Mouse (Mus musculus) liver, embryonic 16.5 days (tissue): ENCODE measurements around the gene Col4a6. TPM values are rescaled to one million over a fixed set of nuclear protein-coding genes. Genes with fewer than 3 reads are reported as not detected.

ENCODE experiments used
- ATAC-seq: fragments of 200-750 bp; cut with Nextera tagmentation; 2 replicates; pipeline ENCODE4 v1.8.0; 2017; ENCODE audit warnings: low read depth, mild to moderate bottlenecking, moderate number of reproducible peaks, moderate library complexity
- H3K27ac ChIP-seq: fragments of 300-500 bp; sonication (generic); 2 replicates; pipeline ENCODE4 v1.5.1; 2014; ENCODE audit warnings: mild to moderate bottlenecking, low read length
- H3K27me3 ChIP-seq: fragments of 300-500 bp; sonication (generic); 2 replicates; pipeline ENCODE4 v1.6.1; 2014; ENCODE audit warnings: low read depth, low read length, mixed read lengths; ENCODE audit not compliant: control insufficient read depth, insufficient read depth
- H3K36me3 ChIP-seq: fragments of 300-500 bp; sonication (generic); 2 replicates; pipeline ENCODE4 v1.6.1; 2014; ENCODE audit warnings: mild to moderate bottlenecking; ENCODE audit not compliant: control insufficient read depth, insufficient read depth
- H3K4me1 ChIP-seq: fragments of 300-500 bp; sonication (generic); 2 replicates; pipeline ENCODE4 v1.6.1; 2014; ENCODE audit warnings: low read depth, low read length, mixed read lengths; ENCODE audit not compliant: control insufficient read depth
- H3K4me2 ChIP-seq: fragments of 300-500 bp; sonication (generic); 2 replicates; pipeline ENCODE4 v1.6.1; 2014; ENCODE audit warnings: low read depth, low read length, mixed read lengths
- H3K4me3 ChIP-seq: fragments of 300-500 bp; sonication (generic); 2 replicates; pipeline ENCODE4 v1.5.1; 2014; ENCODE audit warnings: low read depth, mild to moderate bottlenecking, low read length
- H3K9ac ChIP-seq: fragments of 300-500 bp; sonication (generic); 2 replicates; pipeline ENCODE4 v1.6.1; 2014; ENCODE audit warnings: low read depth, low read length
- H3K9me3 ChIP-seq: fragments of 300-500 bp; sonication (generic); replicated peaks from 2 replicates; pipeline ENCODE4 v1.6.1; 2016; ENCODE audit warnings: low read length; ENCODE audit not compliant: control insufficient read depth
- WGBS: fragments of 180-500 bp; shearing (Covaris S2); extraction: QIAGEN DNeasy Blood & Tissue Kit; methylation state at CpG from one replicate; pipeline ENCODE4 v1.1.7; 2014; ENCODE audit not compliant: insufficient replicate concordance; 5-methylcytosine and 5-hydroxymethylcytosine counted together
- polyA plus RNA-seq: library from polyadenylated mRNA; unstranded; fragments of >200 nt; fragmentation: Nextera tagmentation; extraction: Ambion mirVana; gene quantifications from 2 replicates; pipeline ENCODE4 v1.2.1, GENCODE M21; 2015

Gene Col4a6
- polyA plus RNA-seq, 1 experiment from 2014 or later = 0.11 TPM

DNA sequence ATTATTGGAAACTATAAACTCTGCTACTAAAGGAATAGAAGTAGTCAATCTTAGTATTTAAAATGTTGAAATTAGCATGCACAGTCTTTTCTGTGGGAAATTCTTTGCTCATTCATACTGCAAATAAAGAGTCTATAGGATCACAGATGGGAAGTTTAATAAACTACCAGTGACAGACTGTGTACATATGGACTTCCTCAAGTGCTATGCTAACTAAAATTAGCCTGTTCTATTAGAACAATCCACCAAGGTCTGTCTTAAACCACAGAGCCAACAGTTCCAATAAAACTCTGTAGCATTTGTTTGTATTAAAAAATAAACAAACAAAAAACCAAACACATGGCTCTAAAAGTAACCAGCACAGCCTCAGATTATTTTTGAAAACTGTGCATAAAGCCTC, 278.8 kb downstream of the Col4a6 start:
- Histone ChIP-seq H3K4me1 (no peaks in the 10 kb centered on the region), H3K4me2 (no peak overlapping the region), H3K4me3 (no peak overlapping the region), H3K27me3 (no peaks in the 10 kb centered on the region; the same call in none of the 2 replicates), H3K9ac (no peak overlapping the region), H3K9me3 (no peaks in the 10 kb centered on the region), H3K27ac (no peak overlapping the region), H3K36me3 (no peaks in the 10 kb centered on the region)
- ATAC-seq = no peak

- WGBS = 37% methylated on average over 7 of the region's 7 CpGs
- H3K9ac ChIP-seq = no peak overlapping the region
- no peaks in the 10 kb centered on the region; the same call in 1 of the 2 replicates for H3K27me3 ChIP-seq
- H3K4me2 ChIP-seq = no peak overlapping the region
- no peak overlapping the region for H3K27ac ChIP-seq
- no peaks in the 10 kb centered on the region for H3K4me1 ChIP-seq
- no peak for ATAC-seq
- H3K9me3 ChIP-seq = no peaks in the 10 kb centered on the region
- no peaks in the 10 kb centered on the region for H3K36me3 ChIP-seq
- no peak overlapping the region for H3K4me3 ChIP-seq
Measured at GRCm38 (mm10) chrX:141175353-141175752, 298.5 kb downstream of the Col4a6 start.

DNA sequence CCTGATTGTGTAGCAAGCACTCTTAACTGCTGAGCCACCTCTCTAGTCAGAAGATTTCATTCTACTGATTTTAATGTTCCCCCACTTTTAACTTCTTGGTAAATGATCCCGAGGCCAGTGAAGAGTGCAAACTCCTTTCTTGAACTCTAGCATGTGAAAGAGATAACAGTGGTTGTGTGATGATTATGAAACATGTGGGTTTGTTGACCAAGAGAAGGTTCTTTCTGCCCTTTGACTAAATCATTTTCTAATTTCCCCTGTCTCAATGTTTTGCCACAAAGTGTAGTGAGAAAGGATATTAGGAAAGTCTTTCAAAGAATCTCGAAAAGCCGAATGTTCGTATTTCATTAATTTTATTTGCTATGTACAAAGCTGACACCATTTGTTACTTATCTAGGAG, 308.8 kb downstream of the Col4a6 start:
- Histone ChIP-seq H3K4me2 (no peak overlapping the region), H3K27ac (no peak overlapping the region), H3K4me1 (no peaks in the 10 kb centered on the region), H3K4me3 (no peak overlapping the region), H3K9ac (no peak overlapping the region), H3K9me3 (no peaks in the 10 kb centered on the region), H3K27me3 (no peaks in the 10 kb centered on the region), H3K36me3 (no peaks in the 10 kb centered on the region)
- ATAC-seq = no peak
- WGBS = 68% methylated on average over 4 of the region's 4 CpGs

DNA sequence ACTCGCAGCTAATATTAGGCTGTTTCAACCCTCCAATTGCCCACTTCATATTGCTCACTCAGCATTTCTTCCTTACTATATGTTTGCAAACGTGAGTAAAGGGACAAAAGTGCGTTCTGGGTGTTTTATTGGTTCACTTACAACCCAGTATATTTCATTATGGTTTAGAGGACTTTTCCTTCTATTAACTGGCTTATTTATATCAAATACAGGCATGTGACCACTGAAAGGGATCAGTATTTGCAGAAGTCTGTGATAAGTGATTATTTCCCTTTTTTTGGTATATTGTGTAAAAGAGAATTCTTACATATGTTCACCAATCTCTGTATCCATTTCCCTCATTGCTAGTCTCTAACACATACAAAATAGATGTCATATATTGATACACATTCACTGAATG, 313.5 kb downstream of the Col4a6 start:
- H3K9me3 ChIP-seq = no peaks in the 10 kb centered on the region
- no peaks in the 10 kb centered on the region for H3K4me1 ChIP-seq
- H3K4me3 ChIP-seq = no peak overlapping the region
- no peak overlapping the region for H3K4me2 ChIP-seq
- ATAC-seq = no peak
- H3K27me3 ChIP-seq = no peaks in the 10 kb centered on the region
- no peak overlapping the region for H3K9ac ChIP-seq
- WGBS = 63% methylated on average over 3 of the region's 3 CpGs
- H3K27ac ChIP-seq = no peak overlapping the region
- no peaks in the 10 kb centered on the region; the same call in 1 of the 2 replicates for H3K36me3 ChIP-seq

GRCm38 (mm10) chrX:141158160-141158559, 315.7 kb downstream of the Col4a6 start:
- no peak overlapping the region for H3K4me2 ChIP-seq
- no peak for ATAC-seq
- no peak overlapping the region for H3K9ac ChIP-seq
- no peaks in the 10 kb centered on the region for H3K4me1 ChIP-seq
- 37% methylated on average over 4 of the region's 4 CpGs for WGBS
- H3K27me3 ChIP-seq = no peaks in the 10 kb centered on the region
- H3K27ac ChIP-seq = no peak overlapping the region
- no peaks in the 10 kb centered on the region for H3K9me3 ChIP-seq
- no peaks in the 10 kb centered on the region; the same call in 1 of the 2 replicates for H3K36me3 ChIP-seq
- no peak overlapping the region for H3K4me3 ChIP-seq

DNA sequence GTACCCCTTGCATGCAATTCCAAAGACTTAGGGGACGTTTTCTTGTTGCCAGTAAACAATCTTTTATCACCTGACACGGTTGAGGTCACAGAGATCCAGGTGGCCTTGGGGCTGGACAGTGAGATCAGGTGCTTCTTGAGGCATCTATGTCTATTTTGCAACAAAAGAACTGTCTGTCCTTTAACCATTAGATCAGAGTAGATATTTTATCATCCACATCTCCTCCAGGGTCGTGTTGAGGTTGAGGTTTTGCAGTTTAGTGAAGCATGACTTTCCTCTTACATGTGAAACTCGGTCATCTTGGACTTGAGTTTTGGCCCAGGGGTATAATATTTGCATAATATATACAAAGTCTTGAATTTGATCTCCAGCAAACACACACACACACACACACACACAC, 316.2 kb downstream of the Col4a6 start:
- ATAC-seq = no peak

GRCm38 (mm10) chrX:141156696-141157095, 317.2 kb downstream of the Col4a6 start:
- H3K9me3 ChIP-seq = no peaks in the 10 kb centered on the region
- no peak overlapping the region for H3K9ac ChIP-seq
- no peak overlapping the region for H3K27ac ChIP-seq
- 10% methylated on average over 2 of the region's 2 CpGs for WGBS
- no peak for ATAC-seq
- H3K36me3 ChIP-seq = no peaks in the 10 kb centered on the region; the same call in 1 of the 2 replicates
- H3K4me1 ChIP-seq = no peaks in the 10 kb centered on the region
- H3K4me2 ChIP-seq = no peak overlapping the region
- H3K4me3 ChIP-seq = no peak overlapping the region
- H3K27me3 ChIP-seq = no peaks in the 10 kb centered on the region

More for the DNA sequence above, 316.2 kb downstream of the Col4a6 start:
- no peaks in the 10 kb centered on the region; the same call in 1 of the 2 replicates for H3K36me3 ChIP-seq
- H3K9ac ChIP-seq = no peak overlapping the region
- H3K27me3 ChIP-seq = no peaks in the 10 kb centered on the region
- H3K4me1 ChIP-seq = no peaks in the 10 kb centered on the region
- WGBS = 45% methylated on average over 4 of the region's 4 CpGs
- no peak overlapping the region for H3K4me3 ChIP-seq
- H3K4me2 ChIP-seq = no peak overlapping the region
- H3K9me3 ChIP-seq = no peaks in the 10 kb centered on the region
- no peak overlapping the region for H3K27ac ChIP-seq

DNA sequence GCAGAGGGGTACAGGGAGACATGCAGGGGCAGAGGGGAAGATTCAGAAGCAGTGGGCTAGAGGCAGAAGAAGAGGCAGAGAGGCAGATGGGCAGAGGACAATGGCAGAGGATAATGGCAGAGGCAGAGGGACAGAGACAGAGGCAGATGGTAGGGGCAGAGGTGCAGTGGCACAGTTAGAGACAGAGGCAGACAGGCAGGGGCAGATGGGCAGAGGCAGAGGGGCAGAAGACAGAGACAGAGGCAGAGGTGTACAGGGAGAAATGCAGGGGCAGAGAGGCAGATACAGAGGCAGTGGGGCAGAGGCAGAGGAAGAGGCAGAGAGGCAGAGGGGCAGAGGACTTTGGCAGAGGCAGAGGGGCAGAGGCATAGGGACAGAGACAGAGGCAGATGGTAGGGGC, 322.7 kb downstream of the Col4a6 start:
- Histone ChIP-seq H3K27me3 (peaks cover 3% of the 10 kb centered on the region; the same call in 1 of the 2 replicates), H3K4me2 (no peak overlapping the region), H3K4me3 (no peak overlapping the region), H3K27ac (no peak overlapping the region), H3K9ac (no peak overlapping the region), H3K9me3 (no peaks in the 10 kb centered on the region), H3K4me1 (no peaks in the 10 kb centered on the region), H3K36me3 (no peaks in the 10 kb centered on the region)
- ATAC-seq = no peak

DNA sequence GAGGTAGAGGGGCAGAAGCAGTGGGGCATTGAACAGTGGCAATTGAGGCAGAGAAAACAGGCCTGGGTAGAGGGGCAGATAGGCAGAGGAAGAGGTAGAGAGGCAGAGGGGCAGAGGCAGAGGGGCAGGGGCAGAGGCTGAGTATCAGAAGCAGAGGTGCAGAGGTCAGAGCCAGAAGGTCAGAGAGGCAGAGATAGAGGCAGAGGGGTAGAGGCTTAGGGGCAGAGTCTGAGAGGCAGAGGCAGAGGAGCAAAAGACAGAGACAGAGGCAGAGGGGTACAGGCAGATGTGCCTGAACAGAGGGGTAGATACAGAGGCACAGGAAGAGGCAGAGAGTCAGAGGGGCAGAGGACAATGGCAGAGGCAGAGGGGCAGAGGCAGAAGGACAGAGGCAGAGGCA, 323.6 kb downstream of the Col4a6 start:
- no peak for ATAC-seq
- Histone ChIP-seq H3K27me3 (peaks cover 3% of the 10 kb centered on the region; the same call in 1 of the 2 replicates), H3K9me3 (no peaks in the 10 kb centered on the region), H3K4me2 (no peak overlapping the region), H3K4me3 (no peak overlapping the region), H3K9ac (no peak overlapping the region), H3K4me1 (no peaks in the 10 kb centered on the region), H3K27ac (no peak overlapping the region), H3K36me3 (no peaks in the 10 kb centered on the region)

DNA sequence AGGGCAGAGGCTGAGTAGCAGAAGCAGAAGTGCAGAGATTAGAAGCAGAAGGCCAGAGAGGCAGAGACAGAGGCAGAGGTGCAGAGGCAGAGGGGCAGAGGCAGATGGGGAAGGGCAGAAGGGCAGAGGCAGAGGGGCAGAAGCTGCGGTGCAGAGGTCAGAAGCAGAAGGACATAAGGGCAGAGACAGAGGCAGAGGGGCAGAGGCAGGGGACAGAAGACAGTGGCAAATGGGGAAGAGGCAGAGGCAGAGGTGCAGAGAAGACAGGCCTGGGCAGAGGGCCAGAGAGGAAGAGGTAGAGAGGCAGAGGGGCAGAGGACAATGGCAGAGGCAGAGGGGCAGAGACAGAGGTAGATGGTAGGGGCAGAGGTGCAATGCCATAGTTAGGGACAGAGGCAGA, 324.2 kb downstream of the Col4a6 start:
- no peak overlapping the region for H3K27ac ChIP-seq
- no peak overlapping the region for H3K9ac ChIP-seq
- no peaks in the 10 kb centered on the region for H3K36me3 ChIP-seq
- no peak for ATAC-seq
- H3K27me3 ChIP-seq = peaks cover 3% of the 10 kb centered on the region; the same call in 1 of the 2 replicates
- H3K4me2 ChIP-seq = no peak overlapping the region
- no peaks in the 10 kb centered on the region for H3K4me1 ChIP-seq
- no peak overlapping the region for H3K4me3 ChIP-seq
- H3K9me3 ChIP-seq = no peaks in the 10 kb centered on the region
- 80% methylated on average over 1 of the region's 1 CpGs for WGBS
